Mouse (Mus musculus): ENCODE data around the gene Rasgrp2.

Rasgrp2 gene

DNA sequence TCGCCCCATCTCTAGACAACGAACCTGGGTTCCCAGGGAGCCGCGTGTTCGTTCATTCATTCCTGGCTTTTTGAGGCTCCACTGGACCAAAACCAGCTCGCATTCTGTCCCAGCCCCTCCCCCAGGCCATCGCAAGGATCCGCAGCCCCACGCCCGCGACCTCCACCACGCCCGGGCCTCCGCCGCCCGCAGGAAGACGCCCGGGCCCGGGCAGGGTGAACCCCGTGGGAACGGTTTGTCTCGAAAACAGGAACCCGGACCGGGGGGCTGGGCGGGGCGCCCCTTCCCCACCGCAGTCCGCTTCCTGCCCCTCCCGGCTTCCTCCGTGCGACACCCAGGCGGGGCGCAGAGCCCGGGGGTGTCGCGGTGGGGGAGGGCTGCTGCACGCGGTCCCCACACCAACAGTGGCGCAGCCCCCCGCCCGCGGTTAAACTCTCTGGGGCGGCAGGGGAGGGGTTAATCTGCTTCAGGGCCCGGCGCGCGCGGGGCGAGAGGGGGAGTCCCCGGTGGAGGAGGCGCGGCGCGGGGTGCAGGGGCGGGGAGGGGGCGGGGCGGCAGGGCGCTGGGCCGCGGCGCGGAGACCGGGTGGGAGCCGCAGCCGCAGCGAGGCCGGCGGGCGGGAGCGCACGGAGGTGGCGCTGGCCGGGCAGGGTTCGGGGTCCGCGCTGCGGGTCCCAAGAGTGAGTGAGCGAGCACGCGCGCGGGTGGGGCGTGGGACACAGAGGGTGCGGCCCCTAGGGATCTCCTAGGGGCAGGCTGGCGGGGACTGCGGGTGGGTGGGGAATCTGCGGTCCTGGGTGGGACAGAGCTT, at the start of gene Rasgrp2:
Rasgrp2 (plus strand) TSS at position 56 of the 811 bp plus-strand sequence.
- DNase-seq (ENCODE audit: low read depth in 1 of 2, low spot score in 2 of 2), result peak; percentile 34 to 72

GRCm38 (mm10) chr19:6351431-6352106, 47.6 kb upstream of the Rasgrp2 start:
- DNase-seq (ENCODE audit: low read depth in 1 of 2, low spot score in 2 of 2), result no peak

DNA sequence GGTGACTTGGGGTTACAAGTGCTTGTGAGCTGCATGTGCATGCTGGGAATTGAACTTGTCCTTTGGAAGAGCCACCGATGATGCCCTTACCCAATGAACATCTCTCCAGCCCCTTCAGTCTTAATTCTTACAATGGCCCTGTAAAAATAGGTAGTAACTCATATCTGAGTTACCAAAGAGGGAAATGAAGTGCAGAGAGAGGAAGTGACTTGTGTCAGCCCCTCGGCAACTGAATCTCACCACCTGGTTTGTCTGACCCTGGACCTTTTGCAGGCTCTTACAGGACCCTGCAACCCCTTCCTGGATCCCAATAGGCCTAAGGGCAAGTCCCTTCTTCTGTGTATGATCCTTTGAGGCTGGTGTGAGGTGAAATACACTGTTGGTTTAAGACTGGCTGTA, 47.0 kb upstream of the Rasgrp2 start:
- no peak for DNase-seq (ENCODE audit: low read depth in 1 of 2, low spot score in 2 of 2)

DNA sequence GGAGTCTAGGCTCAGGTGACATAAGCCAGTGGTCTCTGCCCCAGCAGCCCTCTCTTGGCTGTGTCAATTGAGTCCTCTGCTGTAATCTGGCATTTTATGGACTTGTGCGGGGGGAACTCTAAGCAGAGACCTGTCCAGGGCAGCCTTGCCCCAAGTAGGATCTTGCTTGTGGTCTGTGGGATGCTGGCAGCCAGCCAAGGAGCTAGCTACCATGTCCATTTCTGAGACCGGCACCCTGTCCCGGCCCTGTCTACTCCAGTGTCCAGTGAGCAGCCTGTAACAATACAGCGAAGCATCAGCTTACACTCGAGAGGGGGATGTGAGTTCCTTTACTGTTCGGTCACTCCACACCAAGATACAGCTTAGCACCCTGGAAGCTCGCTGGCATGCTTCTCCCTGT, 45.1 kb upstream of the Rasgrp2 start:
- DNase-seq (ENCODE audit: low read depth in 1 of 2, low spot score in 2 of 2), result no peak

DNA sequence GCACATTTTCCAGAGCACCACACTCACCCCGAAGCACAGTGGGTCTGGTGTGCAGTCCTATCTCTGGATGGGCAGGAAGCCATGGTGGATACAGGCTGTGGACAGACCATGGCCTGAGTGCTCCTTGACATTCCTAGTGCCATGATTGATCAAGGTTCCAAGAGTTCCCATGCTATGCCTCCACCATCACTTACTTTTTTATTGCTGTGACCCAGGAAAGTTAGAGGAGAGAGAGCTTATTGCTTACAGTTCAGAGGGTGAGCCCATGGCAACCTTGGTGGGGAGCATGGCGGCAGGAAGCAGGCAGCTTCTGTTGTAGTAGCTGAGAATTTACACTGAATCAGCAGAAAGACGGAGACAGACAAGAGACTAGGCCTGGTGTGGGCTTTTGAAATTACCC, 37.8 kb upstream of the Rasgrp2 start:
- no peak for DNase-seq (ENCODE audit: low read depth in 1 of 2, low spot score in 2 of 2)

DNA sequence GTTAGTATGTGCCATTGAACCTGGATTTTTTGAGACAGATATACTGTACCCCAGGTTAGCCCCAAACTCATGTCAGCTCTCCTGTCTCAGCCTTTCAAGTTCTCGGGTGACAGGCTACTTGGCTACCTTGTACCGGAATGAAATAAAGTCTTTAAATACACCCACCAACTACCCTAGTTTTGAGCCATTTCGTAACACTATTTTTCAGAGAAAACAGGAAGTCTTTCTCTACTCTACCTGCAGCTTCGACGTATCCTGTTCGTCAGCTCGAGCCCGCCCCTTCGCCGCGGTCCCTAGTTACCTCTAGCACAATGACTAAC, 36.1 kb upstream of the Rasgrp2 start:
- no peak for DNase-seq (ENCODE audit: low read depth in 1 of 2, low spot score in 2 of 2)

DNA sequence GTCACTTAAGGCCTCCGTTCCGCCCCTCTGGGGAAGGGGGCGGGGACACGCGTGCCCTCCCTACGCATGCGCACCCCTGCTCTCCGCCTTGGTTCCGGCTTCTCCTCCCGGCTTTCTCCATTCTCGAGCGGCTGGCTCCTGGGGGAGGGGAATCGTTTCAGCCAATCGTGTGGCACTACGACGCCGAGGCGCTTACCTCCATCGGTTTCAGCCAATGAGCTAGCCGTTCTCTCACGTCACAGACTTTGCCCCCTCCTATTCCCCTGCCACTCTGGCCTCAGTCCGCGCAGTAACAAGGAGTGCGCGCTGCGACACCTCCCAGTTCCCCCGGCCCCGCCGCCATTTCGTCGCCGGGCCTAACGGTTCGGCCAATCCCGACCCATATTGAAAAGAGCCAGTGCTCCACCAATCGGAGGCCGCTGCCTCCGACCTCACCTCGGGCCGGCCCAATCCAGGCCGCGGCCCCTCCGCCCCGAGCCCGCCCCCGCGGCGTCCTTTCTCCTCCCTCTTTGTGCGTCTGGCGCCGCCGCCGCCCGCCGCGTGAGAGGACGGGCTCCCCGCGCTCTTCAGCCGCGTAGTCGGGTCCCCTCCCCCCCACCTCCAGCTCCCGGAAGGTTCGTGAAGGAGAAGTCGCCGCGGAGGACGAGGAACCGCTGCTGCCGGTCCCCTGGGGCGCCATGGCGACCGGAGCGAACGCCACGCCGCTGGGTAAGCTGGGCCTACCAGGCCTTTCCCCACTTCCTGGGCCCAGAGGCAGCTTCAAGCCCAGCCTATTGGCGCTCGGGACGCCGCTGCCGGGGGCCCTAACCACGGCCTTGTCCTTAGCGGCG, 35.5 kb upstream of the Rasgrp2 start, which contains the start of gene Sf1:
Sf1 (plus strand) TSS at position 280 of the 830 bp plus-strand sequence.
- DNase-seq (ENCODE audit: low read depth in 1 of 2, low spot score in 2 of 2), result peak; percentile 99

- DNase-seq (ENCODE audit: low read depth in 1 of 2, low spot score in 2 of 2), result peak; percentile 73 to 84
These were observed 34.8 kb upstream of the Rasgrp2 start for GRCm38 (mm10) chr19:6364317-6364725.

DNA sequence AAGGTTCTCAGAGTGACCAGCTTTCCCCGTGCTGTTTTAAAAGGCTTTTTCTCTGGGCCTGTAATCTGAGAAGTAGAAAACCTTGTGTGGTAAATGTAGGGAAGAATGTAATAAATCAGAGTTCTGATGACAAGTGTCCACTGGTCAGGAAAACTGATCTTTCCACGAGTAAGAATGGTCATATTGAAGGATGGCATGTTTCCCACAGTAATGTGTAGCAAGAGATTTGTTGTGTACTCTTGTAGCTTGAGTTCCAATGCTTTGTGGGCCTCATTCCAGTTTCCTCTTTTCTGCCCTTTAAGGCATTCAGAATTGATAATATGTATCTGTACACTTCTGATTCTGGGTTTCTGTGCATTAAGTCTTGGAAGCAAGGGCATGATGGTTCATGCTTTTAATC, 34.3 kb upstream of the Rasgrp2 start:
- no peak for DNase-seq (ENCODE audit: low read depth in 1 of 2, low spot score in 2 of 2)

GRCm38 (mm10) chr19:6370175-6370574, 29.0 kb upstream of the Rasgrp2 start:
- no peak for DNase-seq (ENCODE audit: low read depth in 1 of 2, low spot score in 2 of 2)

DNA sequence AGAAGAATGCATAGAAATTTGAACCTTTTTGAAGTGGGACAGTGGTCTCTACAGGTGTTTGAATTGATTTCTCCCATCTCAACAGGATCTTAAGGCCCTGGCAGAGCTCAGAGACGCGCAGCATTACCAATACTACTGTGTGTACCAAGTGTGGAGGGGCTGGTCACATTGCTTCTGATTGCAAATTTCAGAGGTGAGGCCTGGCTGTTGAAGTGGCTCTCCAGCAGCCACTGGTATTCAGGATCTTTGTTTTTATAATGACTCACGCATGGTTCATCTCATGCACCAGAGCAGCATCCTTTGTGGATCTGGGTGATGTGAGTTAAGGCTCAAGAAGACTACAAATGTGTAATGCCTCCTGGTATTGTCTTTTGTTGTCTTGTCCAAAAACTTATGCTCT, 26.7 kb upstream of the Rasgrp2 start:
- DNase-seq (ENCODE audit: low read depth in 1 of 2, low spot score in 2 of 2), result no peak

- DNase-seq (ENCODE audit: low read depth in 1 of 2, low spot score in 2 of 2), result peak; percentile 36 to 69
These were observed 25.4 kb upstream of the Rasgrp2 start for GRCm38 (mm10) chr19:6373539-6374400.

DNA sequence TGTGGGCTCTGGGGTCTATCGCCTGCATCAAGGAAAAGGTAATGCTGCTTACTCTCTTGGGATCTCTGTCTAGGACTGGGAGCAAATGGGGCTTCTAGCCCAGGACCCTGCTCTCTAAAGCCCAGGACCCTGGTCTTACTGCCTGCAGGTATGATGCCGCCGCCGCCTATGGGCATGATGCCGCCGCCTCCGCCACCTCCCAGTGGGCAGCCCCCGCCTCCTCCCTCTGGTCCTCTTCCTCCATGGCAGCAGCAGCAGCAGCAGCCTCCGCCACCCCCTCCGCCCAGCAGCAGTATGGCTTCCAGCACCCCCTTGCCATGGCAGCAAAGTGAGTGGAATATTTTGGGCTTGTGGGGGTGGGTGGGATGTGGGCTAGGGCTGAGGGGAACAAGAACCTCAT, 24.6 kb upstream of the Rasgrp2 start:
- DNase-seq (ENCODE audit: low read depth in 1 of 2, low spot score in 2 of 2), result no peak

DNA sequence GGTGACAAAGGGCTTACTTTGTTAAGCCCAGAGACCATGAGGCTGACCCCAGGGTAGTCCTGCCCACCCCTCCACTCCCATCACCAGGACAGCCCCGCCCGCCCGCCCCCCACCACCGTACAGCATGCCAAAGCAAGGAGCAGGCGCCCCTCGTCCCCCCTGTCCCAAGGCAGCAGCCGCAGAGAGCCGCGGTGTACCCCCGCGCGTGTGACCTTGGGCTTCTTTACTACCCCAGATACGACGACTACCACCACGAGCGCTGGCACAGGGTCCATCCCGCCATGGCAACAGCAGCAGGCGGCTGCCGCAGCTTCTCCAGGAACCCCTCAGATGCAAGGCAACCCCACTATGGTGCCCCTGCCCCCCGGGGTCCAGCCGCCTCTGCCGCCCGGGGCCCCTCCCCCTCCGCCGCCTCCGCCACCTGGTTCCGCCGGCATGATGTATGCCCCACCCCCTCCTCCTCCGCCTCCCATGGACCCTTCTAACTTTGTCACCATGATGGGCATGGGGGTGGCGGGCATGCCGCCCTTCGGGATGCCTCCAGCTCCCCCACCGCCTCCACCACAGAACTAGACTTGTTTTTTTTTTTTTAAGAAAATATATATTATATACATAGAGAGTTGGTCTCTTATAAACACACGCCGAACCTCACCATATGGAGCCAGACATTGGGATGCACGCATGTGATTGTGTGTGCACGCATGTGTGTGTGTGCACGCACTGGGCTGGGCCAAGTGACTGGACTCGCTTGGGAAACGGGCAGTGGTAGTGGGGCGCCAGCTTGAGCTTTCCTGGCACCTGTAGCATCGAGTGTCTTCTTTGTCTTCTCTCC, 23.5 kb upstream of the Rasgrp2 start:
- DNase-seq (ENCODE audit: low read depth in 1 of 2, low spot score in 2 of 2), result no peak

DNA sequence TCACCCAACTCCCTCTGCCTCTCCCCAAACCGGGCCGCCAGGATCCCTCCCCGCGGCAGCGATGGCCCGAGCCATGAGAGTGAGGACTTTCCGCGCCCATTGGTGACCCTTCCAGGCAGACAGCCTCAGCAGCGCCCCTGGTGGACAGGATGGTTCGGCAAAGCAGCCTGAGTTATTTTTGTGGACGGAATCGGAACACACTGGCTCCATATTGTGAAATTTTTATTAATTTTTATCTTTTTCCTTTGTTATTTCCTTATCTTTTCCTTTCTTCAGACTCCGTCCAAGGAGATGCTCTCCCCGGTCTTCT, 22.9 kb upstream of the Rasgrp2 start:
- no peak for DNase-seq (ENCODE audit: low read depth in 1 of 2, low spot score in 2 of 2)

GRCm38 (mm10) chr19:6376643-6377042, 22.5 kb upstream of the Rasgrp2 start:
- DNase-seq (ENCODE audit: low read depth in 1 of 2, low spot score in 2 of 2), result no peak

GRCm38 (mm10) chr19:6377327-6378040, 21.7 kb upstream of the Rasgrp2 start:
- no peak for DNase-seq (ENCODE audit: low read depth in 1 of 2, low spot score in 2 of 2)

DNA sequence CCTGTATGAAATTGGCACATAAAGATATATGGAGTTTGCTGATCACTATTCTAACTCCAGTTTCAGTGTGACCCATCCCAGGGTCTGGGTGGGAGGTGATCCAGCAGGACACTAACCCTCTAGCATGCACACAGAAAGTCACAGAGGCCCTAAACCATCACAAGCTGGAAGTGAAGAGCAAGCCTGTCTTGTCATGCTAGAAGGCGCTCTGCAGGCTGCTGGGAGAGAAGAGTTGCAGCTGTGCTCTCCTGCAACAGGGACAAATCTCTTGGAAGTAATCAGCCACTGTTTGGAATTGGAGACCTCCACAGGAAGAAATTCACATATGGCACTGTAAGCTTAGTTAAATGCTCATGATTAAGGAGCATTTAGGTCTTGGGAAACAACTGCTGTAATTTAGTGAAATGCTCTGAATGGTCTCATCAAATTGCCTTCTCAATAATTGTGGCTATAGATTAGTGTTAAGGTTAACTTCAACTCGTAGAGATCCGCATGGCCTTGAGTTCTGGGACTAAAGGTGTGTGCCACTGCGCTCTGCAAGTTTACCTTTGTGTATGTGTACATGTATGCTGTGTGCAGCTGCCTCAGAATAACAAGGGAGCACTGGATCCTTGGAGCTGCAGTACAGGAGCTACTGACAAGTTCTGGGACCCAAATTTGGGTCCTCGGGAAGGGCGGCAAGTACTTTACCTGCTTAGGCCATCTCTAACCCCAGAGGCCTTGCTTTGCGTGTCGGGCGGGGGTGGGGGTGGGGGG, 18.6 kb upstream of the Rasgrp2 start:
- no peak for DNase-seq (ENCODE audit: low read depth in 1 of 2, low spot score in 2 of 2)

DNA sequence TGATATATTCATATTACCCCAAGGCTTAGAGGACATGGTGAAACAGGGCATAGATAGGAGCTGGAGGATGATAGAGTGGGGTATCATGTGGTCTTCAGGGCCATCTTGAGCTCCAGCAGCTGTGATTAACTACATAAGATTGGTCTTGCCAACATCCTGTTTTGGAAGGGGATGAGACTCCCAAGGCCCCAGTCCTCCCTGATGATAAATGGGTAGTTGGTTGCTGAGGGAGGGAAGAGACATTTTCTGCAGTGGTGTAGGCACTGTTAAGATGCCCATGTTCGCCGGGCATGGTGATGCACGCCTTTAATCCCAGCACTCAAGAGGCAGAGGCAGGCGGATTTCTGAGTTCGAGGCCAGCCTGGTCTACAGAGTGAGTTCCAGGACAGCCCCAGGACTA, 17.9 kb upstream of the Rasgrp2 start:
- DNase-seq (ENCODE audit: low read depth in 1 of 2, low spot score in 2 of 2), result no peak

Measured in monocyte, adult 2 months (primary cell).